Mouse (Mus musculus) naive thymus-derived CD4-positive, alpha-beta T cell, adult 2 months (primary cell): ENCODE results near the gene Map2k5.

Experiments
- DNase-seq: peaks from one replicate; pipeline ENCODE4 v3.0.0-alpha.2; 2011; ENCODE audit warnings: low read depth

The Map2k5 gene

GRCm38 (mm10) chr9:63124512-63124911 is 253.2 kb downstream of the Map2k5 start:
- DNase-seq = no peak

GRCm38 (mm10) chr9:63123451-63124438 is 254.0 kb downstream of the Map2k5 start:
- peak; percentile 94 for DNase-seq

- DNase-seq = no peak
Measured at GRCm38 (mm10) chr9:63122161-63122833, 255.4 kb downstream of the Map2k5 start.

GRCm38 (mm10) chr9:63118385-63118784 is 259.3 kb downstream of the Map2k5 start:
- no peak for DNase-seq
